Mouse (Mus musculus) heart, postnatal 25 days (tissue): Measurements from ENCODE around the gene 2610318N02Rik. TPM values are rescaled to one million over a fixed set of nuclear protein-coding genes. Genes with fewer than 3 reads are reported as not detected.

Experiments
- microRNA-seq: library from miRNA; unstranded; fragments of <30 nt; microRNA quantifications from one replicate; pipeline ENCODE4 v1.2.0, GENCODE M21; 2022
- total RNA-seq, 2 experiments: library from RNA; stranded (reverse); gene quantifications; 2 replicates each; pipeline ENCODE4 v1.2.3; 2021

Gene 2610318N02Rik
- total RNA-seq, 2 experiments from 2014 or later: not detected

Small RNA genes within 50 kb of the gene (microRNA-seq; reads per million reads assigned to microRNA genes)
- gene Mir130b: 177 reads per million, percentile 64 among the genes with 10 or more reads in this experiment
- not detected for gene Mir301b

Other genes starting within 250 kb of the 2610318N02Rik start
- gene Ppm1f, start 228.7 kb downstream of the 2610318N02Rik start, total RNA-seq: 10 to 100 TPM; 21.5 to 31.2 TPM
- gene Mapk1, start 141.8 kb downstream of the 2610318N02Rik start, total RNA-seq: 100 to 1,000 TPM in 1 of 2 experiments, 10 to 100 TPM in 1; 99.1 to 108 TPM
- gene Ypel1, start 55.5 kb downstream of the 2610318N02Rik start, total RNA-seq: 1 to 10 TPM; 1.5 to 1.8 TPM
- 10 to 100 TPM; 33.7 to 38.6 TPM for gene Ppil2, start 13.9 kb downstream of the 2610318N02Rik start, total RNA-seq
- 10 to 100 TPM; 15.6 to 21.7 TPM for gene Sdf2l1, start 7.2 kb upstream of the 2610318N02Rik start, total RNA-seq
- gene Ydjc, start 19.5 kb upstream of the 2610318N02Rik start, total RNA-seq: 1 to 10 TPM; 1.1 to 2.2 TPM
- gene Ccdc116, start 22.1 kb upstream of the 2610318N02Rik start, total RNA-seq: under 1 TPM in 1 of 2 experiments, not detected in 1; 0.13 TPM
- 100 to 1,000 TPM; 102 to 113 TPM for gene Ube2l3, start 77.5 kb upstream of the 2610318N02Rik start, total RNA-seq
- gene Rimbp3, start 83.4 kb upstream of the 2610318N02Rik start, total RNA-seq: under 1 TPM; 0.08 to 0.14 TPM
- gene Hic2, start 108.4 kb upstream of the 2610318N02Rik start, total RNA-seq: 1 to 10 TPM; 2.0 to 2.2 TPM
- gene Tmem191c, start 150.9 kb upstream of the 2610318N02Rik start, total RNA-seq: 1 to 10 TPM; 2.0 to 2.7 TPM
- gene Serpind1, start 206.2 kb upstream of the 2610318N02Rik start, total RNA-seq: 1 to 10 TPM; 2.0 TPM